Mouse (Mus musculus): ENCODE results near the gene Uchl1. TPM values are rescaled to one million over a fixed set of nuclear protein-coding genes. Genes with fewer than 3 reads are reported as not detected.

Uchl1 gene
- polyA plus RNA-seq (2012; rRNA removed) = 709 and 904 TPM in 2 replicates

- peak; percentile 88; the same call in 1 of the 2 replicates for TF ChIP-seq POLR2A (IDR thresholded peaks at IDR 0.05; ENCODE audit: borderline replicate concordance, insufficient read depth, low read length)
- TF ChIP-seq CTCF (IDR thresholded peaks at IDR 0.05; ENCODE audit: borderline replicate concordance, insufficient read depth, low read depth, low read length) = no peak
- Histone ChIP-seq H3K4me1 (ENCODE audit: control insufficient read depth, insufficient read depth, low read length) (peaks cover 6% of the 10 kb centered on the region; the same call in 1 of the 2 replicates), H3K4me3 (replicated peaks; ENCODE audit: insufficient read depth, low read depth, low read length) (peak within 1 kb of the TSS; percentile 93), H3K27ac (ENCODE audit: insufficient read depth, low read length) (peak within 1 kb of the TSS; percentile 26), H3K27me3 (ENCODE audit: control insufficient read depth, insufficient read depth, low read length) (no peaks in the 10 kb centered on the region)
- peak; percentile 92 for DNase-seq
- under 1% methylated on average over 20 of the region's 20 CpGs for WGBS
These were observed at the start of gene Uchl1 for GRCm38 (mm10) chr5:66675983-66676382. TSS of gene Uchl1 (plus strand) at chr5:66676091.

GRCm38 (mm10) chr5:66627805-66628204 is 48.1 kb upstream of the Uchl1 start:
- Histone ChIP-seq H3K4me3 (replicated peaks; ENCODE audit: insufficient read depth, low read depth, low read length) (no peak overlapping the region), H3K27me3 (ENCODE audit: control insufficient read depth, insufficient read depth, low read length) (no peaks in the 10 kb centered on the region), H3K27ac (ENCODE audit: insufficient read depth, low read length) (no peak overlapping the region), H3K4me1 (ENCODE audit: control insufficient read depth, insufficient read depth, low read length) (no peaks in the 10 kb centered on the region; the same call in 1 of the 2 replicates)
- DNase-seq = no peak
- TF ChIP-seq CTCF (IDR thresholded peaks at IDR 0.05; ENCODE audit: borderline replicate concordance, insufficient read depth, low read depth, low read length) (no peak), POLR2A (IDR thresholded peaks at IDR 0.05; ENCODE audit: borderline replicate concordance, insufficient read depth, low read length) (no peak)
- 49% methylated on average over 7 of the region's 7 CpGs for WGBS

DNA sequence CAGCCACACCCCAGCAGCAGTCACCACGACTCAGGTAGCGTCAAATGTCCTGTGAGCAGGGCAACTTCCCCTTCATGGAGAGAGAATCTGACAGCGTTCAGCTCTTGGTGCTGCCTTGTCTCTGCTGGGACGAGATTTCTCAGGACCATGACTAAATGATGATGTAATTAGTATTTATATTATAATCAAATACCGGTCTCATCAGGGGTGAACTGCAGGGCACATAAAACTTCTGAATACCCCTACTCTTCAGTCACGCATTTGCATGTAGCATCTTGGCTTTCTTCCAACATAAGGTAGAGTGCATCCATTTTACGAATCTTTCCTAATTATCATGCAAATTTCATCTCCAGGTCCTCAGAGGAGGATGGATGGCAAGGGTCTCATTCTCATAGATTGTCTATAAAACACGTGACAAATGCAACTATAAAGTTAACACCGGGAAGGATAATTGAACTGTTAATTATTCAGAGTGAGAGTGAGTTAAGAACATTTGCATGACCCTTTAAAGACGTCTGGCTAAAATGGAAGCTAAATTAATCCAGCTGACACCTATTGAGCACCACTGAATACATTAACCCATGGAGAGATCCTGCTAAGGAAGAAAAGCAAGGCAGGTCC is 40.3 kb upstream of the Uchl1 start:
- Histone ChIP-seq H3K27me3 (ENCODE audit: control insufficient read depth, insufficient read depth, low read length) (no peaks in the 10 kb centered on the region), H3K4me3 (replicated peaks; ENCODE audit: insufficient read depth, low read depth, low read length) (no peak overlapping the region), H3K27ac (ENCODE audit: insufficient read depth, low read length) (no peak overlapping the region), H3K4me1 (ENCODE audit: control insufficient read depth, insufficient read depth, low read length) (no peaks in the 10 kb centered on the region)
- WGBS = 14% methylated on average over 10 of the region's 10 CpGs
- no peak for DNase-seq
- TF ChIP-seq CTCF (IDR thresholded peaks at IDR 0.05; ENCODE audit: borderline replicate concordance, insufficient read depth, low read depth, low read length) (no peak), POLR2A (IDR thresholded peaks at IDR 0.05; ENCODE audit: borderline replicate concordance, insufficient read depth, low read length) (no peak)

DNA sequence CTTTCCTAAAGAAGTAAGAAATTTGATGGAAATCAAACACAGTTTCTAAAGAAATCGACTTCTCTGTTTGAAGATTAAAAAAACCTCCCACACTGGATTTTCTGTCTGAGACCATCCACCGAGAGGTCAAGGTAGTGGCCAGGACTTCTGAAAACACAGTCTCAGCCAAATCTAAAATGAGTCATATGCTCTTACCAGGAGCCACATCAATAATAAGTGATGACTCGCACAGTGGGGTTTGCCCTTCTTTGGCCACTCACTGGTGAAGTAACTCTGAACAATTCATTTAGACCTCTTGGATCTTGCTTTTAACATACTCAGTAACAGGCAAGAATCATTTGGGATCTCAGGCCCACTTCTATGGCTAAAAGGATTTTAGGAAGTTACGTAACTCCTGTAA is 33.7 kb upstream of the Uchl1 start:
- Histone ChIP-seq H3K4me3 (replicated peaks; ENCODE audit: insufficient read depth, low read depth, low read length) (no peak overlapping the region), H3K27me3 (ENCODE audit: control insufficient read depth, insufficient read depth, low read length) (no peaks in the 10 kb centered on the region), H3K4me1 (ENCODE audit: control insufficient read depth, insufficient read depth, low read length) (no peaks in the 10 kb centered on the region), H3K27ac (ENCODE audit: insufficient read depth, low read length) (no peak overlapping the region)
- no peak for TF ChIP-seq POLR2A (IDR thresholded peaks at IDR 0.05; ENCODE audit: borderline replicate concordance, insufficient read depth, low read length)
- TF ChIP-seq CTCF (IDR thresholded peaks at IDR 0.05; ENCODE audit: borderline replicate concordance, insufficient read depth, low read depth, low read length) = no peak
- WGBS = 93% methylated on average over 4 of the region's 4 CpGs
- DNase-seq = no peak

DNA sequence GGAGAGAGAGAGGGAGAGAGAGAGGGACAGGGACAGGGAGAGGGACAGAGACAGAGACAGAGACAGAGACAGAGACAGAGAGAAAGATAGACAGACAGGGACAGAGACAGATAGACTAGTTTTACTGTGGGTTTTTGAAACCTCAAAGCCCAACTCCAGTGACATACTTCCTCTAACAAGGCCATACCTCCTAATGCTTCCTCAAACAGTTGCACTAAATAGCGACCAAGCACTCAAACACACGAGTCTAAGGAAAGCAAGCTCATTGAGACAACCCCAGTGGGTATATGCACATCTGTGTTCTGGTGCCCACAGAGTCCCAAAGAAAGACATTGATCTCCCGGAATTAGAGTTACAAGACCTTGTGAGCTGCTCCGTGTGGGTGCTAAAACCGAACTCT is 32.6 kb upstream of the Uchl1 start:
- Histone ChIP-seq H3K4me3 (replicated peaks; ENCODE audit: insufficient read depth, low read depth, low read length) (no peak overlapping the region), H3K27ac (ENCODE audit: insufficient read depth, low read length) (no peak overlapping the region), H3K4me1 (ENCODE audit: control insufficient read depth, insufficient read depth, low read length) (no peaks in the 10 kb centered on the region), H3K27me3 (ENCODE audit: control insufficient read depth, insufficient read depth, low read length) (no peaks in the 10 kb centered on the region)
- TF ChIP-seq CTCF (IDR thresholded peaks at IDR 0.05; ENCODE audit: borderline replicate concordance, insufficient read depth, low read depth, low read length) (no peak), POLR2A (IDR thresholded peaks at IDR 0.05; ENCODE audit: borderline replicate concordance, insufficient read depth, low read length) (no peak)
- no peak for DNase-seq
- 87% methylated on average over 5 of the region's 5 CpGs for WGBS

- 70% methylated on average over 7 of the region's 7 CpGs for WGBS
These were observed 28.4 kb upstream of the Uchl1 start for GRCm38 (mm10) chr5:66647504-66647903.

DNA sequence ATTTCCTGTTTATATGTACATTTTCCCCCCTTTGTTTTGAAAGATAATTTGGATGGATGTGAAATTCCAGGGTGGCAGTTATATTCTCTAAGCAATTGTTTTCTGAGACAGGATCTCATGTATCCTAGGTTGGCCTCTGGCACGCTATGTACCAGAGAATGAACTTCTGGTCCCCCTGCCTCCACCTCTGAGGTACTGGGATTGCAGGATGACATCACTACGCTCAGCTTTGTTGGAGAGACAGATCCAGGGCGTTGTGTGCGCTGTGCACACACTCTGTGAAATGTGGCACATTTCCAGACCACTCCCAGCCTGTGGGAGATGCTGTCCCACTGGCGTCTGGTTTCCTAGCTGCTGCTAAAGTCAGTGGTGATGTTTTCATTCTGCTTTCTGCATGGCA is 21.7 kb upstream of the Uchl1 start:
- WGBS = 33% methylated on average over 5 of the region's 5 CpGs
- H3K27me3 ChIP-seq (ENCODE audit: control insufficient read depth, insufficient read depth, low read length) = no peaks in the 10 kb centered on the region
- no peak for DNase-seq
- H3K27ac ChIP-seq (ENCODE audit: insufficient read depth, low read length) = no peak overlapping the region
- no peak overlapping the region for H3K4me3 ChIP-seq (replicated peaks; ENCODE audit: insufficient read depth, low read depth, low read length)
- no peaks in the 10 kb centered on the region for H3K4me1 ChIP-seq (ENCODE audit: control insufficient read depth, insufficient read depth, low read length)
- no peak for TF ChIP-seq CTCF (IDR thresholded peaks at IDR 0.05; ENCODE audit: borderline replicate concordance, insufficient read depth, low read depth, low read length)
- no peak for TF ChIP-seq POLR2A (IDR thresholded peaks at IDR 0.05; ENCODE audit: borderline replicate concordance, insufficient read depth, low read length)

More at GRCm38 (mm10) chr5:66647504-66647903, 28.4 kb upstream of the Uchl1 start:
- no peak overlapping the region for H3K27ac ChIP-seq (ENCODE audit: insufficient read depth, low read length)
- TF ChIP-seq POLR2A (IDR thresholded peaks at IDR 0.05; ENCODE audit: borderline replicate concordance, insufficient read depth, low read length) (no peak), CTCF (IDR thresholded peaks at IDR 0.05; ENCODE audit: borderline replicate concordance, insufficient read depth, low read depth, low read length) (no peak)
- no peak overlapping the region for H3K4me3 ChIP-seq (replicated peaks; ENCODE audit: insufficient read depth, low read depth, low read length)
- DNase-seq = no peak
- no peaks in the 10 kb centered on the region for H3K27me3 ChIP-seq (ENCODE audit: control insufficient read depth, insufficient read depth, low read length)
- H3K4me1 ChIP-seq (ENCODE audit: control insufficient read depth, insufficient read depth, low read length) = no peaks in the 10 kb centered on the region

DNA sequence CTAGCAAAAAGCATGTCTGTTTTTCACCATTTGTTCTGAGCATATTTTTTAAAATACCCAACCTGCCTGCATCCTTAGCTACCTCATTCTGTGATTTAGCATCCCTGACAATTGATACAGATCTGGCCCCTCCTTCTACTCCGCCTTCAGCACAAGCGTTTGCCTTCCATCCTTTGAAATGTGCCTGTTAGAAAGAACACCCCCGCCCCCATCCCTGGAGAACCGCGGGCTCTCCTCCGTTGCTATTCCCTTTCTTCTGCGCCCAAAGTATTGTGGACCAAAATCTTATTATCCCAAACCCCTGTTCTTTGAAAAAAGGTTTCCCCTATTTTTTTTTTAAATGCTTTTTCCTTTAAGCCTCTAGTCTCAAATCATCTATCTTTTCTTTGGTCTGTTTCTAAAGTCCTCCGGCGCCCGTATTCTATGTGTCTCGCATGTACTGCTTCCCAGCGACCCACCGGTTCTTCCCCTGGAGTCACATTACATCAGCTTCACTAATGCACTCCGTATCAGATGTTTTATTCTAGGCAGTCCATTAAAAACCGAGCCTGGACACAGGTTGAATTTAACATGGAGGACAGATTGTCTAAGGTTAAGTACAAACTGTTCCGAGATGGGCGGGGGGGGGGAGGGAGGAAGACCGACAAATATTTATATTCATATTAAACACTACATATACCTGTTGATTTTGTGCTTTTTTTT is 551 bp upstream of the Uchl1 start:
- peaks cover 6% of the 10 kb centered on the region; the same call in 1 of the 2 replicates for H3K4me1 ChIP-seq (ENCODE audit: control insufficient read depth, insufficient read depth, low read length)
- peak; percentile 24 to 36 for DNase-seq
- TF ChIP-seq CTCF (IDR thresholded peaks at IDR 0.05; ENCODE audit: borderline replicate concordance, insufficient read depth, low read depth, low read length) (no peak), POLR2A (IDR thresholded peaks at IDR 0.05; ENCODE audit: borderline replicate concordance, insufficient read depth, low read length) (no peak)
- no peak overlapping the region for H3K27ac ChIP-seq (ENCODE audit: insufficient read depth, low read length)
- H3K4me3 ChIP-seq (replicated peaks; ENCODE audit: insufficient read depth, low read depth, low read length) = peak overlapping the region; percentile 93
- H3K27me3 ChIP-seq (ENCODE audit: control insufficient read depth, insufficient read depth, low read length) = no peaks in the 10 kb centered on the region
- 1% methylated on average over 18 of the region's 18 CpGs for WGBS

Data from cerebellum, adult 2 months (tissue).